Mouse (Mus musculus): ENCODE measurements around the gene Krt7.

The Krt7 gene

GRCm38 (mm10) chr15:101440837-101441236, 30.0 kb downstream of the Krt7 start:
- DNase-seq (ENCODE audit: low spot score in 2 of 2), result no peak

DNA sequence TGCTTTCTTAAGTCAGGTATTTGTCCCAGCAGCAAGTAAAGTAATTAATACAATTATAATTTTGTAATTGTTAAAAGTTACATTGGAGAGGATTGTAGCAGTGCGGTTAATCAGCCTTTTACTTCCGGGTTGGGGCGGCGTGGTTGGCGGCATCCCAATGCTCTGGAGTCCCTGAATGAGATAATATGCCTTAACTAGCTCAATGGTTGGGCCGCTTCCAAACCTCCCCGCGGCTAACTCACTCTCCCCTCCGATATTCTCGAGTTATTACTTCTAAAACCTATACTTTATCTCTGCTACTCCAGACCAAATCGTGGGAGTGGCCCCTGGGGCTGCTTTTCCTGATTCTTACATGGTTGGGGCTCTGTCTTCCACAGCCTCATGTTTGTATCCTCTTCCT, 35.7 kb downstream of the Krt7 start:
- no peak for DNase-seq (ENCODE audit: low spot score in 2 of 2)

DNA sequence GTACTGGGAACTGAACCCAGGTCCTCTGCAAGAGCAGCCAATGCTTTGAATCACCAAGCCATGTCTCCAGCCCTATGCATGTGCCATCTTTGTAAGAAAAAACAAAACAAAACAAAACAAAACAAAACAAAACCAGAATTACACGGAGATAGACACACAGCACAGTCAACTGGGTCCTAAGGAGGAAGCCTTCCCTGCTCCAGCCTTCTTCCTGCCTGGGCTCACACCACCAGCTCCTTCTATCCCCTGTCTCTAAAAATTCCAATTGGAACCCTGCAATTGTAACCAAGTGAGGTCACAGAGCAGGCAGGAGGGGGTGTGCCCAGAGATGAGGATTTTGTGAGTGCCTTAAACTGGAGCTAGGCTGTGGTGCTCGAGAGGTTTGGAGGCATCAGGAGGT, 36.6 kb downstream of the Krt7 start, which contains the start of gene Krt88:
Krt88 (plus strand) TSS at position 301 of the 400 bp plus-strand sequence.
- DNase-seq (ENCODE audit: low spot score in 2 of 2), result no peak

GRCm38 (mm10) chr15:101453093-101453736, 42.4 kb downstream of the Krt7 start:
- peak; percentile 54 to 74 for DNase-seq (ENCODE audit: low spot score in 2 of 2)

DNA sequence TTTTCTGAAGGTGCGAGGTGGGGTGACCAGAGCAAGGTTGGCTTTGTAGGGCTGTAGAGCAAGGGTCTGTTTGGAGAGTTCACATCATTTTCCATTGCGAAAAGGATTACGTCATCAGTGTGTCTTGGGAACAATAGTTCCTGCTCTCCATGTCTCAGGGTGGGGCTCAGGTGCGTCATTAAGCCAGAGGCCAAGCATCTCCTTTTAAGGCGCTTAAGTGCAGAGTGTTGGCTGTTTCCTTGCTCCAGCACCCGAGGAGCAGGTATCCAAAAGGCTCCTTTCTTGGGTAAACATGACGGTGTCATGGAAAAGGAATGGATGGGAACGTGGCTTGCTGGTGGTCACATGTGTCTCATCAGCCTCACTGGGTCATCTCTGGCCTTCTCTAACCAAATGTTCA, 43.9 kb downstream of the Krt7 start:
- no peak for DNase-seq (ENCODE audit: low spot score in 2 of 2)

DNA sequence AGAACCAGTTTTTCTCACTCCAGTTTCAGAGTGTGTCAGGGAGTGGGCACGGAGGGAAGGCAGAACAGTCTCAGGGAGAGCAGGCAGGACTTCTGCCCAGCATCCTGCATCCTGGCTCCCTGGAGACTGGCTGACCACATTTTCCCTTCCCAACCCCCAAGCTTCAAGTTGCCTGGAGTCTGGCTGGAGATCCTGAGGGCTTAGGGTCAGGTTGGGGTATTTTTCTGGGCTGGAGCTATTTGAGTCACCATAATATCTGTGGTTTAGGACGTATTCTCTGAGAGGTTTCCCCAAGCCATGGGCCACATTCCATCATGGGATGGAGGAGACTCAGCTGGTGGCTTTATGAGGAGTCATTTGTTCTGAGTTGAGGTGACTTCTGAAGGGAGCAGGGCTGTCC, 44.4 kb downstream of the Krt7 start:
- no peak for DNase-seq (ENCODE audit: low spot score in 2 of 2)

DNA sequence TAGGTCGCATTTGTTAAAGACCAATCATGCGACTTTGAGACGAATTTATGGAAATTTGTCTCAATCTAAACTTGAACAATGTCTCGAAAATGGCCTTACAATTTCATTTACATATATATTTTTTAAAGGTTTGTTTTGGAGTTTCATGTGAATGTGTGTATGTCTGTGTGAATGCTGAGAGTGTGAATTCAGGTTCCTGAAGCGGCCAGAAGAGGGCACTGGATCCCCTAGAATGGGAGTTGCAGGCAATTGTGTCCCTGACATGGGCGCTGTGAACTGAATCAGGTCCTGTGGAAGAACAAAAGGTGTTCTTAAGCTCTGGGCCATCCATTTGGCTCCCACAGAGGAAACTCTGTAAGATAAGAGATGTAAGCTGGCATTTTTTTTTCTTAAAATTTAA, 45.0 kb downstream of the Krt7 start:
- no peak for DNase-seq (ENCODE audit: low spot score in 2 of 2)

- DNase-seq (ENCODE audit: low spot score in 2 of 2), result no peak
Measured at GRCm38 (mm10) chr15:101458361-101458930, 47.6 kb downstream of the Krt7 start.

DNA sequence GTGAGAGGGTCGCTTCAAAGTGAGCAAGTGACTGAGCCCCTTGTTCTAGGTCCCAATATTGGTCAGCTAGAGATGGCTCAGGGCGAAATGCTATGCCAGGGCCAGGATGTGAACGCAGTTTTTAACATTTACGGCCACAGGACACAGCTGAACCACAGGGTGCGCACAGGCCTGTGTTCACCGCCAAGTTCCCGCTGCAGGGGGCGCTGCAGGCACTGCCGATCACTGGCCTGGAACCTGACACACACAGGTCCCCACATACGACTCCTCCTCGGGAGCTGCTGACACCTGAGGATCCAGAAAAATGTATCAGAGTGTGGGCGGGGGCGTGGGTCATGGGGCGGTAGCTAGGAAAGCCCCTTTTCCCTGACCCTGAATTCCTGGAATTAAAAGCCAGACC, 48.4 kb downstream of the Krt7 start:
- DNase-seq (ENCODE audit: low spot score in 2 of 2), result no peak

GRCm38 (mm10) chr15:101463651-101464050, 52.8 kb downstream of the Krt7 start, which contains the start of gene Krt81:
Gene Krt81 (minus strand): TSS chr15:101463751.
- DNase-seq (ENCODE audit: low spot score in 2 of 2), result no peak

- DNase-seq (ENCODE audit: low spot score in 2 of 2), result no peak
Measured at GRCm38 (mm10) chr15:101469093-101469492, 58.2 kb downstream of the Krt7 start.

DNA sequence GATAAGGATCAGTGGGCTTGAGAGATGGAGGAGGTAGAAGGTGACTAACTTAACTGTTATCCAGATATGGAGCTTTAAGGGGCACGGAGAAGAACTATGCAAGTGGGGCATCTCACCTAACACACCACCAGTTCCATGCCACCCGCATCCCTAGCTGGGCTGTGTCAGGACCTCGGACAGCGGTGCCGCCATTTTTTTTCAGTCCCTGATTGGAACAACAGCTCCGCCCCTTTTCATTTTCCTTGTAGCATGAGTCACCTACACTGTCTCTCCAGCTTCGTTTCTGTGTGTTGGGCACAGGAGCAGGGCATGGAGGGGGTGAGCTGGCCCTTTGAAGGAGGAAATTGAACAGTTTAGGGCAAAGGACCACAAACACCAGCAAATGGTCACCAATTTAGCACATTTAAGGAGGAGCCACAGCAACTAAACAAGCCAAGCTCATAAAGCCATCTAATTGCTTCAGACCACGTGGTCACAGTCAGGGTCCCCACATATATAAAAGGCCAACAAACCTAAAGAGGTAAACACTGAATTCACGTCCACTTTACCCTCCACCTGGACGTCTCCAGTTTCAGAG, 62.2 kb downstream of the Krt7 start, which contains the start of gene Krt86:
Krt86 (plus strand) TSS at position 527 of the 577 bp plus-strand sequence.
- no peak for DNase-seq (ENCODE audit: low spot score in 2 of 2)

GRCm38 (mm10) chr15:101479007-101479665, 68.3 kb downstream of the Krt7 start:
- peak in 1 of 2 experiments; percentile 50 for DNase-seq (ENCODE audit: low spot score in 2 of 2)

GRCm38 (mm10) chr15:101479666-101480060, 68.8 kb downstream of the Krt7 start:
- no peak for DNase-seq (ENCODE audit: low spot score in 2 of 2)
